Mouse (Mus musculus): Measurements from ENCODE around the gene Slc24a1. TPM values are rescaled to one million over a fixed set of nuclear protein-coding genes. Genes with fewer than 3 reads are reported as not detected.

Slc24a1 gene
- polyA plus RNA-seq, 1 experiment from 2014 or later, result 0.04 TPM

DNA sequence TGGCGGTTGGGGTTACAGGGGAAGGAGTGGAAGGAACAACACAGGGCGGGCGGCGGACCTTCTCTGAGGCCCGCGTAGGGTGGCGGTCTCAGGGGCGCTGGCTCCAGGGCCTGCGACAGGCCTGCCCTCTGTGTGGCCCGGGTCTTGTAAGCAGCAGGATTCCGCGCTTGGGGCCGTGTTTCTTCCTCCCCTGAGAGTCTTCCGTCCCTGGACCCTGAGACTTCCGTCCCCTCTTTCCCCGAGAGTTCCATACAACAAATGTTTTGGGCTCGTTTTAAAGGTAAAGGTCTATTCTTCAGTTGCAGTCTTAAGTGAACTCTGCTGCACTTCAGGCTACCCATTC lies 9.5 kb upstream of the Slc24a1 start:
- Histone ChIP-seq H3K9me3 (replicated peaks; ENCODE audit: control insufficient read depth, low read length) (no peaks in the 10 kb centered on the region), H3K27ac (ENCODE audit: low read length) (peak overlapping the region; percentile 88), H3K9ac (ENCODE audit: low read length) (peak overlapping the region; percentile 86), H3K4me3 (ENCODE audit: low read length) (peak overlapping the region; percentile 71), H3K36me3 (ENCODE audit: control insufficient read depth, insufficient read depth) (peaks cover 20% of the 10 kb centered on the region), H3K4me2 (ENCODE audit: low read depth, low read length) (peak overlapping the region; percentile 72), H3K4me1 (ENCODE audit: control insufficient read depth, insufficient read depth, low read length) (peaks cover 10% of the 10 kb centered on the region), H3K27me3 (ENCODE audit: control insufficient read depth, insufficient read depth, low read length) (no peaks in the 10 kb centered on the region)
- ATAC-seq (replicated peaks; ENCODE audit: extremely low read depth, insufficient read depth, low FRiP score), result peak; percentile 85
- 0% methylated on average over 16 of the region's 17 CpGs for WGBS

DNA sequence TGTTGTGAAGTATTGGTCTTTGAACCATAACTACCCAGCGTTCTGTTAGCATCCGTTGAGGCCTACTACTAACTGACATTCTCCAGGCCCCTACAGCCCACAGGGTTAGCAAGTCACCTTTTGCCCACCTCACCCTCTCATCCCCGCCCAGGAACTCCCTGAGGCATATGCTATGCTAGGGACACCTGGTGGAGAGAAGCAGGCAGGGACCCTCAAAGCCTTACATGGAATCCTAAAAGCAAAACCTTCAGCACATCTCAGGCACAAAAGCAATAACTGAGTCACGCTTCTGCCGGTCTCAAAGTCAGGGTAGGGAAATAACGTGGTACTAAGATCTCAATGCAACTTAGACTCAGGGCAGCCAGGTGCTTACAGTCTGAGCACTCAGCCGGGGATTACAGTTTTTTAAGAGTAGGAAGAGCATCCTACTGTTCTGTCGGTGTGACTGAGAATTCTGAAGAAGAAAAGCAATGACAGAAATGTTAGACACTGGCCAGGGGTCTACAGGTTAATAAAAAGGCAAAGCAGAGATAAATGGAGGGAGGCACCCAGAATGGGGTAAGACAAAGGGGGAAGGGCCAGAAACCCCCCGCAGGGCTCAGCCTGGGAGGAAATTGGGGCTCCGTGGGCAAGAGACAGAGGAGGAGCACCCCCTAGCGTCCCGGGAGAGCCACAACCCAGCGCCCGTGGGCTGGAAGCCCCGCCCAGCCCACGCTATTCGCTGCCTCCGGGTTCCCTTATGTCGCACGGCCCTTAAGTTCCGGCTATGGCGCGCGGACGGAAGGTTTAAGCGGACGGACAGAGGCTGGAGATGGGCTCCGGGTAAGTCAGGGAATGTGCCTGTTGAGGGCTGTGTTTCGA lies 8.9 kb upstream of the Slc24a1 start, which contains the start of gene Ints14:
Ints14 (plus strand) TSS at position 789 of the 861 bp plus-strand sequence.
- Histone ChIP-seq H3K9ac (ENCODE audit: low read length) (peak within 1 kb of the TSS; percentile 86), H3K36me3 (ENCODE audit: control insufficient read depth, insufficient read depth) (peaks cover 15% of the 10 kb centered on the region), H3K9me3 (replicated peaks; ENCODE audit: control insufficient read depth, low read length) (no peaks in the 10 kb centered on the region), H3K4me2 (ENCODE audit: low read depth, low read length) (peak within 1 kb of the TSS; percentile 72), H3K27ac (ENCODE audit: low read length) (peak within 1 kb of the TSS; percentile 88), H3K4me1 (ENCODE audit: control insufficient read depth, insufficient read depth, low read length) (peaks cover 10% of the 10 kb centered on the region), H3K4me3 (ENCODE audit: low read length) (peak within 1 kb of the TSS; percentile 71), H3K27me3 (ENCODE audit: control insufficient read depth, insufficient read depth, low read length) (no peaks in the 10 kb centered on the region)
- 5% methylated on average over 29 of the region's 29 CpGs for WGBS
- ATAC-seq (replicated peaks; ENCODE audit: extremely low read depth, insufficient read depth, low FRiP score), result peak; percentile 96

DNA sequence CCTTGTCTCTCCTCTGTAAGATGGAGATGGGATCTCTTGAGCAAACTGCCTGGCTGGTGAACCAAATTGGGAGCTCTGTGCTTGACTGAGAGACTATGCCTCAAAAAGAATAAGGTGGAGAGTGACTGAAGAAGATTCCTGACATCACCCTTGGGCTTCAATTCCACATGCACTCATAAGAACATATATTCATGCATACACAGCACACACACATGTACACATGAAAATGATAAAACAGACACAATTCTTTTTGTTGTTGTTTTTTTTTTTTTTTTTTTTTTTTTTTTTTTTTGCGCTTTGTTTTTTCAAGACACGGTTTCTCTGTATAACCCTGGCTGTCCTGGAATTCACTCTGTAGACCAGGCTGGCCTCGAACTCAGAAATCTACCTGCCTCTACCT lies 5.9 kb upstream of the Slc24a1 start:
- Histone ChIP-seq H3K4me3 (ENCODE audit: low read length) (no peak overlapping the region), H3K9me3 (replicated peaks; ENCODE audit: control insufficient read depth, low read length) (no peaks in the 10 kb centered on the region), H3K27ac (ENCODE audit: low read length) (no peak overlapping the region), H3K4me1 (ENCODE audit: control insufficient read depth, insufficient read depth, low read length) (peaks cover 10% of the 10 kb centered on the region), H3K9ac (ENCODE audit: low read length) (no peak overlapping the region), H3K27me3 (ENCODE audit: control insufficient read depth, insufficient read depth, low read length) (peaks cover 7% of the 10 kb centered on the region), H3K4me2 (ENCODE audit: low read depth, low read length) (no peak overlapping the region), H3K36me3 (ENCODE audit: control insufficient read depth, insufficient read depth) (0 out of 2 replicates have a peak, but pooled peaks cover under 1% of the 10 kb centered on the region)
- WGBS, result 84% methylated on average over 3 of the region's 3 CpGs
- ATAC-seq (replicated peaks; ENCODE audit: extremely low read depth, insufficient read depth, low FRiP score), result no peak

DNA sequence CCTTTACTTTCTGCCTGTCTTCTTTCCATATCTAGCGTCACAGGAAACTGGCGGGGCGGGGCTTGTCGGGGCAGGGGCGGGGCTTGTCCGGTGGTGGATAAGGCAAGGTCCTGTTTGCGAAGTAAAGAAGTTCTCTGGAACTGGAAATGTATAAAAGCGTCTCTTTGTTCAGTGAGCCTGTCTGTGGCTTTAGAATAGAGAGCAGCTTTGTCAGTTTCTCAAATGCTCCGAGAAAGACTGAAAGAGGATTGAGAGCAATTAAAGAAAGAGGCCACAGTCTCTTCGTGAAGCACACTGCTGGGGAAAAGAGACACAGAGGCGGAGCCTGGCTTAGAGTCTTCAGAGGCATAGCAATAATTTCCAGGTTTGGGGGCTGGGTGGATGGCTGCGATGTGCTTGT lies 4.9 kb upstream of the Slc24a1 start:
- H3K9ac ChIP-seq (ENCODE audit: low read length), result no peak overlapping the region
- no peak overlapping the region for H3K4me3 ChIP-seq (ENCODE audit: low read length)
- WGBS, result 21% methylated on average over 12 of the region's 12 CpGs
- H3K27me3 ChIP-seq (ENCODE audit: control insufficient read depth, insufficient read depth, low read length), result peaks cover 11% of the 10 kb centered on the region
- H3K4me2 ChIP-seq (ENCODE audit: low read depth, low read length), result peak overlapping the region; percentile 1; the same call in 1 of the 2 replicates
- H3K4me1 ChIP-seq (ENCODE audit: control insufficient read depth, insufficient read depth, low read length), result peaks cover 4% of the 10 kb centered on the region; the same call in 1 of the 2 replicates
- no peaks in the 10 kb centered on the region for H3K9me3 ChIP-seq (replicated peaks; ENCODE audit: control insufficient read depth, low read length)
- H3K36me3 ChIP-seq (ENCODE audit: control insufficient read depth, insufficient read depth), result no peaks in the 10 kb centered on the region
- no peak overlapping the region for H3K27ac ChIP-seq (ENCODE audit: low read length)
- ATAC-seq (replicated peaks; ENCODE audit: extremely low read depth, insufficient read depth, low FRiP score), result no peak

DNA sequence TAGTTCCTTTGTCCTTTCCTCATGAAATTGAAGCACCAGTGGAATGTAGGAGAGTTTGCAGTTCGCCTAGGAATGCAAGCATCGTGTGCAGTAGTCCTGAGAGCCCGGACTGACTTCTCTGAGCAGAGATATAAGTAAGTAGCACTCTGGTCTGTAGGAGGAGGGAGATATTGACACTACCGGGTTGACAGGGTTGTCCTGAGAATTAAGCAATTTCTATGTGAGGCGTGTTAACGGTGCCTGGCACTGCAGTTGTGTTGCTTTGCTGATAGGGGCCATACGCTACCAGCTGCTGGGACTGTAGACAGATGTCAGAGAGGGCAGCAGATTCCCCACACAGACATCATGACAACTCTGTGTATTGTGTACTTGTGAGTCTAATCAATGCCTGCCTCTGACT lies 1.8 kb upstream of the Slc24a1 start:
- ATAC-seq (replicated peaks; ENCODE audit: extremely low read depth, insufficient read depth, low FRiP score), result no peak
- Histone ChIP-seq H3K9ac (ENCODE audit: low read length) (no peak overlapping the region), H3K4me3 (ENCODE audit: low read length) (no peak overlapping the region), H3K27ac (ENCODE audit: low read length) (no peak overlapping the region), H3K27me3 (ENCODE audit: control insufficient read depth, insufficient read depth, low read length) (peaks cover 25% of the 10 kb centered on the region), H3K36me3 (ENCODE audit: control insufficient read depth, insufficient read depth) (no peaks in the 10 kb centered on the region), H3K9me3 (replicated peaks; ENCODE audit: control insufficient read depth, low read length) (no peaks in the 10 kb centered on the region), H3K4me1 (ENCODE audit: control insufficient read depth, insufficient read depth, low read length) (no peaks in the 10 kb centered on the region), H3K4me2 (ENCODE audit: low read depth, low read length) (no peak overlapping the region)
- 43% methylated on average over 7 of the region's 7 CpGs for WGBS

DNA sequence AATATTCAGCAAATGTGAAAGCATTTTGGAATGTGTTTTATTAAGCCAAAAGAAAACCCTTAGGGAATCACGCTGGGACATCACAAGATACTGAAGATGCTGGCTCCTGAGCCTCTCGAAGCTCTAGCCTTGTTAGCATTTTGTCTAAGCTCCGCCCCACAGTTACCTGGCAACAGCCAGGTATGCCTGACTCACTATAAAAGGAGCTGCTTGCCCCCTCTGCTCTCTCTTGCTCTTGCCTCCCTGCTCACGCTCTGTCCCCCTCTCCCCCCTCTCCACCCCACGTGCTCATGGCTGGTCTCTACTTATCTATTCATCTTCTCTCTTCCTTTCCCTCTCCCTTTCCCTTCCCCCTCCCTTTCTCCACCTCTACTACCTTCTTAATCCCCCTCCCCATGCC lies 648 bp upstream of the Slc24a1 start:
- H3K36me3 ChIP-seq (ENCODE audit: control insufficient read depth, insufficient read depth), result no peaks in the 10 kb centered on the region
- H3K9me3 ChIP-seq (replicated peaks; ENCODE audit: control insufficient read depth, low read length), result no peaks in the 10 kb centered on the region
- H3K27me3 ChIP-seq (ENCODE audit: control insufficient read depth, insufficient read depth, low read length), result peaks cover 25% of the 10 kb centered on the region
- no peak overlapping the region for H3K4me2 ChIP-seq (ENCODE audit: low read depth, low read length)
- H3K4me1 ChIP-seq (ENCODE audit: control insufficient read depth, insufficient read depth, low read length), result no peaks in the 10 kb centered on the region
- H3K9ac ChIP-seq (ENCODE audit: low read length), result no peak overlapping the region
- no peak overlapping the region for H3K4me3 ChIP-seq (ENCODE audit: low read length)
- WGBS, result 20% methylated on average over 5 of the region's 5 CpGs
- ATAC-seq (replicated peaks; ENCODE audit: extremely low read depth, insufficient read depth, low FRiP score), result no peak
- H3K27ac ChIP-seq (ENCODE audit: low read length), result no peak overlapping the region

DNA sequence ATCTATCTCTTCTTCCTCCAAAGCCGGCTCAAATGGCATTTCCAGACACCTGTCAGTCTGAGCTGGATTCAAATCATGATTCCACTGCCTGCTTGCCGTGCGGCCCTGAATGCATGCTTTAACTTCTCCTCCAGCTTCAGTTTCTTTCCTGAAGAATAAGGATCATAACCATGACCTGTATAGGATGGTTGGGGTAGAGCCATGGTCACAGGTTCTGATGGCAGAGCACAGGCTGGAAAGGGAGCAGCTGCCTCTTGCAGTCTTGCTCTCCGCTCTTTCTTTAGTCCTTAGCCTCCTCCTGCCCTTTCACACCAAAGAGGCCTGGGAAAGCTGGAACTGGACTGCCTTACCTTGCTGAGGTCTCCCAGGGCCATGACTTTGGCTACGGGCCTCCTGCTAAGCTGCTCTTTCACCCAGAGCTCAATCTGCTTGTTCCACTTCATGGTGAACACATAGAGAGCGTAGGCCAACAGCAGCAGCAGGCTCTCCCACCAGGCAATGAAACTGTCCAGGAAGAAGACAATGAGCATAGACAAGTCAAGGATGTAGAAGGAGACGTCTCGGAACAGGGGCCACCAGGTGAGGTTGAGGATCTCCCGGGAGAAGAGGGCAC lies 3.8 kb downstream of the Slc24a1 start:
- no peak for ATAC-seq (replicated peaks; ENCODE audit: extremely low read depth, insufficient read depth, low FRiP score)
- H3K36me3 ChIP-seq (ENCODE audit: control insufficient read depth, insufficient read depth), result no peaks in the 10 kb centered on the region
- no peak overlapping the region for H3K27ac ChIP-seq (ENCODE audit: low read length)
- H3K4me3 ChIP-seq (ENCODE audit: low read length), result no peak overlapping the region
- peaks cover 24% of the 10 kb centered on the region for H3K27me3 ChIP-seq (ENCODE audit: control insufficient read depth, insufficient read depth, low read length)
- no peak overlapping the region for H3K9ac ChIP-seq (ENCODE audit: low read length)
- WGBS, result 79% methylated on average over 9 of the region's 9 CpGs
- H3K4me1 ChIP-seq (ENCODE audit: control insufficient read depth, insufficient read depth, low read length), result no peaks in the 10 kb centered on the region
- H3K4me2 ChIP-seq (ENCODE audit: low read depth, low read length), result no peak overlapping the region
- H3K9me3 ChIP-seq (replicated peaks; ENCODE audit: control insufficient read depth, low read length), result no peaks in the 10 kb centered on the region

DNA sequence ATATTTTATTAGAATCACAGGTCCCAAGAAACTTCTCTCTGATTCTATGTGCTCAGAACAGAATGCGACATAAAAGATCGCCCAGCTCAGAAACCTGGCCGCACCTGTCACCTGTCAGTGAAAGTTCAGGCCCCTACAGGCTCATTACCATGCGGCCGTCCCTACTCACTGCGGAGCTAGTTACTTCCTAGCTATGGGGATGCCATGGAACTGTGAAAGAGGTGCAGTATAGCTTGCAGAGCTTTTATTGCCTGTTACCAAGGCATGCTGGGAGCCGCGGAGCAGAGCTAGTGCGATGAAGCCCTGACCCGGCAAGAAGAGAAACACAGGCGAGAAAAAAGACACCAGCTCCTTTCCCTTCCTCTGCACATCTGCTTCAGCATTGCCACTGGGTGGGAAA lies 7.4 kb downstream of the Slc24a1 start:
- Histone ChIP-seq H3K4me2 (ENCODE audit: low read depth, low read length) (no peak overlapping the region), H3K4me3 (ENCODE audit: low read length) (no peak overlapping the region), H3K27ac (ENCODE audit: low read length) (no peak overlapping the region), H3K9me3 (replicated peaks; ENCODE audit: control insufficient read depth, low read length) (no peaks in the 10 kb centered on the region), H3K27me3 (ENCODE audit: control insufficient read depth, insufficient read depth, low read length) (peaks cover 7% of the 10 kb centered on the region; the same call in 1 of the 2 replicates), H3K4me1 (ENCODE audit: control insufficient read depth, insufficient read depth, low read length) (peaks cover 6% of the 10 kb centered on the region), H3K36me3 (ENCODE audit: control insufficient read depth, insufficient read depth) (no peaks in the 10 kb centered on the region), H3K9ac (ENCODE audit: low read length) (no peak overlapping the region)
- WGBS, result 44% methylated on average over 11 of the region's 11 CpGs
- no peak for ATAC-seq (replicated peaks; ENCODE audit: extremely low read depth, insufficient read depth, low FRiP score)

DNA sequence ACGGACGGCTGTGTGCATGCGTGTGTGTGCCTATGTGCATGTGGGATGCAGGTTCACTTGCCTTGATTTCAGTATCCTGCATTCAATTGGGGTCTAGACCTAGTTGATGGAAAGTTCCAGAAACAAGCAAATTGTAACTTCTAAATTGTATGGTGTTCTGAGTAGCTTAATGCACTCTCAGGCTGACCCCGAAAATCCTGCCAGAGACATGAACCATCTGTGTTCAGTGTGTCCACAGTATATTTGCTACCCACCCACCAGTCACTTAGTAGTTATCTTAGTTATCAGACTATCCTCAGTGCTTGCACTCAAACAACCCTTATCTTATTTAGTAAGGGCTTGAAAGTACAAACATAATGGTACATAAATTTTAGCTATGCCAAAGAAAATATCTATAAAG lies 9.8 kb downstream of the Slc24a1 start:
- no peak overlapping the region for H3K27ac ChIP-seq (ENCODE audit: low read length)

More for the DNA sequence above, 9.8 kb downstream of the Slc24a1 start:
- Histone ChIP-seq H3K36me3 (ENCODE audit: control insufficient read depth, insufficient read depth) (no peaks in the 10 kb centered on the region), H3K4me2 (ENCODE audit: low read depth, low read length) (no peak overlapping the region), H3K9ac (ENCODE audit: low read length) (no peak overlapping the region), H3K4me3 (ENCODE audit: low read length) (no peak overlapping the region), H3K9me3 (replicated peaks; ENCODE audit: control insufficient read depth, low read length) (no peaks in the 10 kb centered on the region), H3K27me3 (ENCODE audit: control insufficient read depth, insufficient read depth, low read length) (0 out of 2 replicates have a peak, but pooled peaks cover 2% of the 10 kb centered on the region), H3K4me1 (ENCODE audit: control insufficient read depth, insufficient read depth, low read length) (peaks cover 8% of the 10 kb centered on the region)
- ATAC-seq (replicated peaks; ENCODE audit: extremely low read depth, insufficient read depth, low FRiP score), result no peak
- WGBS, result 81% methylated on average over 4 of the region's 4 CpGs

Data from heart, embryonic 16.5 days (tissue).